Mouse (Mus musculus) layer of hippocampus, postnatal 10 days (tissue): ENCODE data around the gene Plaa. TPM values are rescaled to one million over a fixed set of nuclear protein-coding genes. Genes with fewer than 3 reads are reported as not detected.
"Not testable (repeated sequence)": the region's sequence is repeated elsewhere in the genome, so short reads cannot be mapped to it uniquely, and the experiment has no call there.

Source experiments
- DNase-seq, 2 experiments: peaks; one replicate each; pipeline ENCODE4 v3.0.0; 2021; ENCODE audit warnings: low spot score in 2 of 2
- long read RNA-seq: library from polyadenylated mRNA; stranded (forward); transcript quantifications from one replicate; pipeline ENCODE4 v2.0.0, GENCODE M21; 2023
- total RNA-seq, 2 experiments: library from RNA; stranded (reverse); gene quantifications; 2 replicates each; pipeline ENCODE4 v1.2.3; 2021

Gene Plaa
- 10 to 100 TPM; 71.9 to 72.4 TPM for total RNA-seq
- long read RNA-seq, transcript Plaa-201 (14 exons, 2,784 nt) = major isoform, 31 of 47 reads
- long read RNA-seq, partial matches to known transcripts = 5 of 47 reads
- long read RNA-seq, other reads (novel, unspliced or antisense) = 11 of 47 reads

GRCm38 (mm10) chr4:94603031-94603629 is at the start of gene Plaa:
Plaa (minus strand) TSS chr4:94603244.
- DNase-seq = peak; percentile 92 to 93

GRCm38 (mm10) chr4:94650426-94651175 is 47.6 kb upstream of the Plaa start:
- not testable (repeated sequence) for DNase-seq

- DNase-seq = no peak
Observed at GRCm38 (mm10) chr4:94649920-94650319, 46.9 kb upstream of the Plaa start, which contains the start of gene Lrrc19. Lrrc19 (minus strand) TSS chr4:94650144.

- no peak for DNase-seq
Observed at GRCm38 (mm10) chr4:94643141-94643540, 40.1 kb upstream of the Plaa start.

- DNase-seq = no peak
Observed at GRCm38 (mm10) chr4:94620077-94620476, 17.0 kb upstream of the Plaa start.

GRCm38 (mm10) chr4:94614627-94615006 is 11.6 kb upstream of the Plaa start:
- no peak for DNase-seq

GRCm38 (mm10) chr4:94613972-94614626 is 11.1 kb upstream of the Plaa start, which contains the start of gene Ift74:
Ift74 (plus strand) TSS chr4:94614491.
- peak; percentile 92 to 95 for DNase-seq

- DNase-seq = no peak
Observed at GRCm38 (mm10) chr4:94610339-94610738, 7.3 kb upstream of the Plaa start.

- DNase-seq = no peak
Observed at GRCm38 (mm10) chr4:94605591-94605990, 2.5 kb upstream of the Plaa start.

GRCm38 (mm10) chr4:94604452-94605019 is 1.5 kb upstream of the Plaa start:
- no peak for DNase-seq

GRCm38 (mm10) chr4:94602496-94603030 is 481 bp downstream of the Plaa start:
- no peak for DNase-seq

GRCm38 (mm10) chr4:94601395-94601794 is 1.6 kb downstream of the Plaa start:
- no peak for DNase-seq

- DNase-seq = no peak
Observed at GRCm38 (mm10) chr4:94592709-94593108, 10.3 kb downstream of the Plaa start.

GRCm38 (mm10) chr4:94591765-94592381 is 11.2 kb downstream of the Plaa start:
- DNase-seq = no peak

- no peak for DNase-seq
Observed at GRCm38 (mm10) chr4:94572677-94573076, 30.4 kb downstream of the Plaa start.

- DNase-seq = no peak
Observed at GRCm38 (mm10) chr4:94564297-94564696, 38.7 kb downstream of the Plaa start.

- DNase-seq = no peak
Observed at GRCm38 (mm10) chr4:94561954-94562648, 40.9 kb downstream of the Plaa start.

- DNase-seq = no peak
Observed at GRCm38 (mm10) chr4:94560316-94560715, 42.7 kb downstream of the Plaa start.

GRCm38 (mm10) chr4:94559266-94559665 is 43.8 kb downstream of the Plaa start:
- DNase-seq = no peak

GRCm38 (mm10) chr4:94557145-94557544 is 45.9 kb downstream of the Plaa start:
- peak in 1 of 2 experiments; percentile 7 for DNase-seq
